Mouse (Mus musculus): Measurements from ENCODE around the gene Abca17. TPM values are rescaled to one million over a fixed set of nuclear protein-coding genes. Genes with fewer than 3 reads are reported as not detected.

The Abca17 gene
- polyA plus RNA-seq, 1 experiment from 2014 or later, result not detected

DNA sequence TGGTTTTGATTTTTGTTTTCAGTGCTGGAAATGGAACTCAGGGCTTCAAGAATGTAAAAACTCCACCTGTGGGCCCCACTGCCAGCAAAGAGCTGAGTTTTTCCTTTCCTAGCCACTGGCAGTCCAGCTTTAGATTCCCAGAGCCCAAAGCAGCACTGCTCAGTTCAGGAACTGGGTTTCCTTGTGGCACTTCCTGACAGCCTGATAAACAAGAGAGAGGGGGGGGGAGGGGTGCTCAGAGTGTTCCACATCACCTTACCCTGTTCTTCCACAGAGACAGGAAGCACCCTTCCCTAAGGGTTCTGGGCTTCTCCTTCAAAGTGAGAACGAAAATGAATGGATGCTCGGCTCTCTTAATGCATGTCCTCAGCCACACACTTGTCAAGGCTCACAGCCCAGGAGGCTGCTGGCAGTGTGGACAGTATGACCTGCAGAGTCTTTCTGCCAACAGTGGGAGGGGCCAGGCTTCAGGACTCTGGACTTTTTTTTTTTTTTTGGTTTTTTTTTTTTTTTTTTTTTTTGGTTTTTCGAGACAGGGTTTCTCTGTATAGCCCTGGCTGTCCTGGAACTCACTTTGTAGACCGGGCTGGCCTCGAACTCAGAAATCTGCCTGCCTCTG lies 24.3 kb upstream of the Abca17 start:
- H3K36me3 ChIP-seq (ENCODE audit: control insufficient read depth, insufficient read depth), result peaks cover 8% of the 10 kb centered on the region
- ATAC-seq (replicated peaks; ENCODE audit: extremely low read depth, insufficient read depth, low FRiP score), result peak; percentile 41; the same call in 1 of the 2 replicates
- no peak overlapping the region for H3K4me3 ChIP-seq (ENCODE audit: low read length)
- no peak overlapping the region for H3K4me2 ChIP-seq (ENCODE audit: low read depth, low read length)
- WGBS, result 72% methylated on average over 4 of the region's 5 CpGs
- H3K9ac ChIP-seq (ENCODE audit: low read length), result no peak overlapping the region
- H3K27me3 ChIP-seq (ENCODE audit: control insufficient read depth, insufficient read depth, low read length), result no peaks in the 10 kb centered on the region
- H3K4me1 ChIP-seq (ENCODE audit: control insufficient read depth, insufficient read depth, low read length), result no peaks in the 10 kb centered on the region; the same call in 1 of the 2 replicates
- no peaks in the 10 kb centered on the region for H3K9me3 ChIP-seq (replicated peaks; ENCODE audit: control insufficient read depth, low read length)
- no peak overlapping the region for H3K27ac ChIP-seq (ENCODE audit: low read length)

DNA sequence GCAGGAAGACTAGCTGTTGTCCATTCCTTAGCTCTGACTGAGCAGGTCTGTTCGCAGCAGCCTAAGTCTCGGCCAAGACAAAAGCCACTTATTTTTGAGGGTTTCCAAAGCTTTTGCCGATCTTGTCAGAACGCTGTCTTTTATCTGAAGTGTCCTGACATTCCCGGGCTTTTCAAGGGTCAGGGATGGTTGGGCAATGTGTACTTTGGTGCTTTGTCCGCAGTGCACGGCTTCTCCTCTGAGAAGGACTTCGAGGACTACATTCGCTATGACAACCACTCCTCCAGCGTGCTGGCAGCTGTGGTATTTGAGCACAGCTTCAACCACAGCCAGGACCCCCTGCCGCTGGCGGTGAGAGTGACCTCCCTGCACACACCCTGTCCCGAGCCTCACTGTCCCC lies 15.0 kb upstream of the Abca17 start:
- no peaks in the 10 kb centered on the region for H3K4me1 ChIP-seq (ENCODE audit: control insufficient read depth, insufficient read depth, low read length)
- no peak overlapping the region for H3K9ac ChIP-seq (ENCODE audit: low read length)
- ATAC-seq (replicated peaks; ENCODE audit: extremely low read depth, insufficient read depth, low FRiP score), result no peak
- H3K9me3 ChIP-seq (replicated peaks; ENCODE audit: control insufficient read depth, low read length), result no peaks in the 10 kb centered on the region
- peaks cover 5% of the 10 kb centered on the region for H3K36me3 ChIP-seq (ENCODE audit: control insufficient read depth, insufficient read depth)
- 46% methylated on average over 13 of the region's 13 CpGs for WGBS
- H3K4me3 ChIP-seq (ENCODE audit: low read length), result no peak overlapping the region
- H3K27ac ChIP-seq (ENCODE audit: low read length), result no peak overlapping the region
- no peaks in the 10 kb centered on the region for H3K27me3 ChIP-seq (ENCODE audit: control insufficient read depth, insufficient read depth, low read length)
- no peak overlapping the region for H3K4me2 ChIP-seq (ENCODE audit: low read depth, low read length)

- H3K4me3 ChIP-seq (ENCODE audit: low read length), result no peak overlapping the region
- no peak overlapping the region for H3K9ac ChIP-seq (ENCODE audit: low read length)
- ATAC-seq (replicated peaks; ENCODE audit: extremely low read depth, insufficient read depth, low FRiP score), result no peak
- H3K27me3 ChIP-seq (ENCODE audit: control insufficient read depth, insufficient read depth, low read length), result no peaks in the 10 kb centered on the region
- 86% methylated on average over 9 of the region's 9 CpGs for WGBS
- no peak overlapping the region for H3K27ac ChIP-seq (ENCODE audit: low read length)
- H3K4me2 ChIP-seq (ENCODE audit: low read depth, low read length), result no peak overlapping the region
- H3K4me1 ChIP-seq (ENCODE audit: control insufficient read depth, insufficient read depth, low read length), result no peaks in the 10 kb centered on the region
- no peaks in the 10 kb centered on the region for H3K9me3 ChIP-seq (replicated peaks; ENCODE audit: control insufficient read depth, low read length)
- H3K36me3 ChIP-seq (ENCODE audit: control insufficient read depth, insufficient read depth), result peaks cover 5% of the 10 kb centered on the region
Measured at GRCm38 (mm10) chr17:24364461-24364860, 13.6 kb upstream of the Abca17 start.

- Histone ChIP-seq H3K4me3 (ENCODE audit: low read length) (no peak overlapping the region), H3K27me3 (ENCODE audit: control insufficient read depth, insufficient read depth, low read length) (no peaks in the 10 kb centered on the region), H3K36me3 (ENCODE audit: control insufficient read depth, insufficient read depth) (peaks cover 2% of the 10 kb centered on the region), H3K27ac (ENCODE audit: low read length) (no peak overlapping the region), H3K4me2 (ENCODE audit: low read depth, low read length) (no peak overlapping the region), H3K4me1 (ENCODE audit: control insufficient read depth, insufficient read depth, low read length) (no peaks in the 10 kb centered on the region), H3K9me3 (replicated peaks; ENCODE audit: control insufficient read depth, low read length) (no peaks in the 10 kb centered on the region), H3K9ac (ENCODE audit: low read length) (no peak overlapping the region)
- no peak for ATAC-seq (replicated peaks; ENCODE audit: extremely low read depth, insufficient read depth, low FRiP score)
- 76% methylated on average over 9 of the region's 9 CpGs for WGBS
Measured at GRCm38 (mm10) chr17:24362527-24362926, 11.7 kb upstream of the Abca17 start.

- no peak overlapping the region for H3K9ac ChIP-seq (ENCODE audit: low read length)
- H3K27ac ChIP-seq (ENCODE audit: low read length), result no peak overlapping the region
- H3K4me2 ChIP-seq (ENCODE audit: low read depth, low read length), result no peak overlapping the region
- no peak overlapping the region for H3K4me3 ChIP-seq (ENCODE audit: low read length)
- H3K9me3 ChIP-seq (replicated peaks; ENCODE audit: control insufficient read depth, low read length), result no peaks in the 10 kb centered on the region
- no peak for ATAC-seq (replicated peaks; ENCODE audit: extremely low read depth, insufficient read depth, low FRiP score)
- H3K36me3 ChIP-seq (ENCODE audit: control insufficient read depth, insufficient read depth), result no peaks in the 10 kb centered on the region
- H3K27me3 ChIP-seq (ENCODE audit: control insufficient read depth, insufficient read depth, low read length), result no peaks in the 10 kb centered on the region
- WGBS, result 76% methylated on average over 5 of the region's 5 CpGs
- no peaks in the 10 kb centered on the region for H3K4me1 ChIP-seq (ENCODE audit: control insufficient read depth, insufficient read depth, low read length)
Measured at GRCm38 (mm10) chr17:24361291-24361690, 10.4 kb upstream of the Abca17 start.

DNA sequence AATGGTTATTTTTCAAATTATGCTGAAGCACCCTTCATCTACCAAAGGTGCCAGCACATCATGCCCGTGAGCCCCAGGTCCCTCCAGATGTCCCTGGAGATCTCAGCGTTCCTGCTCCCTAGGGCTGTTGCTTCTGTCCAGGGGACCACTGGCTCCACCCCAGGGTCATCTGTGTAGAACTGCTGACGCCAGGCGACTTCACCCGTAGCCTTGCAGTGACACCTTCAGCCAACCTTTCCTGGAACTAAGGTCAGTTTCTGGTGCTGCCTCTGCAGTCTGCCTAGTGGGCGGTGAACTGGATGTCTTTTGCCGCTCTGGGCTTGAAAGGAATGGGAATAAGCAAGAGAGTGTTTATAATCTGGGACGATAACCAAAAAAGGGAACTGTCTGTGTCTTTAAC lies 10.0 kb upstream of the Abca17 start:
- Histone ChIP-seq H3K4me2 (ENCODE audit: low read depth, low read length) (no peak overlapping the region), H3K27me3 (ENCODE audit: control insufficient read depth, insufficient read depth, low read length) (no peaks in the 10 kb centered on the region), H3K9me3 (replicated peaks; ENCODE audit: control insufficient read depth, low read length) (no peaks in the 10 kb centered on the region), H3K4me3 (ENCODE audit: low read length) (no peak overlapping the region), H3K27ac (ENCODE audit: low read length) (no peak overlapping the region), H3K9ac (ENCODE audit: low read length) (no peak overlapping the region), H3K36me3 (ENCODE audit: control insufficient read depth, insufficient read depth) (no peaks in the 10 kb centered on the region), H3K4me1 (ENCODE audit: control insufficient read depth, insufficient read depth, low read length) (no peaks in the 10 kb centered on the region)
- WGBS, result 81% methylated on average over 8 of the region's 8 CpGs
- ATAC-seq (replicated peaks; ENCODE audit: extremely low read depth, insufficient read depth, low FRiP score), result no peak

- no peak overlapping the region for H3K9ac ChIP-seq (ENCODE audit: low read length)
- no peak overlapping the region for H3K4me3 ChIP-seq (ENCODE audit: low read length)
- 57% methylated on average over 2 of the region's 2 CpGs for WGBS
- H3K4me1 ChIP-seq (ENCODE audit: control insufficient read depth, insufficient read depth, low read length), result no peaks in the 10 kb centered on the region
- H3K27me3 ChIP-seq (ENCODE audit: control insufficient read depth, insufficient read depth, low read length), result no peaks in the 10 kb centered on the region
- no peaks in the 10 kb centered on the region for H3K36me3 ChIP-seq (ENCODE audit: control insufficient read depth, insufficient read depth)
- H3K4me2 ChIP-seq (ENCODE audit: low read depth, low read length), result no peak overlapping the region
- H3K27ac ChIP-seq (ENCODE audit: low read length), result no peak overlapping the region
- ATAC-seq (replicated peaks; ENCODE audit: extremely low read depth, insufficient read depth, low FRiP score), result no peak
- H3K9me3 ChIP-seq (replicated peaks; ENCODE audit: control insufficient read depth, low read length), result no peaks in the 10 kb centered on the region
Measured at GRCm38 (mm10) chr17:24359903-24360302, 9.0 kb upstream of the Abca17 start.

DNA sequence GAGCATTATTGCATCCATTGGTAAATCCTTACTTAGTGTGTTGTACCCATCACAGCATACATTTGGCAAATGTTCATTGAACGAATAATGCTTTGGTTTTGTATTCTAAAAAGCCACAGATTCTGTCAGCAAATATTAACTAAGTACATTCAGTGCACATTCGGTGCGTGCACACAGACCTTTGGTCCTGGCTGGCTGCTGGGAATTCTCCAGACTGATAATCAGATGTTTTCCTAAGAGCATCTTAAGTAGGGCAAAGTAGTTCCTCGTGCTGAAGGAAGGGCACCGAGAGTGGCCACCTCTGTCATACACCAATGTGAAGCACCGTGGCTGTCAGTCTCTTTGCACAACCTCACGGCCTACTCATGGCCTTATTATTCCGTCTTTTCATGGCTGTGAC lies 8.1 kb upstream of the Abca17 start:
- no peaks in the 10 kb centered on the region for H3K4me1 ChIP-seq (ENCODE audit: control insufficient read depth, insufficient read depth, low read length)
- H3K27me3 ChIP-seq (ENCODE audit: control insufficient read depth, insufficient read depth, low read length), result no peaks in the 10 kb centered on the region
- no peaks in the 10 kb centered on the region for H3K9me3 ChIP-seq (replicated peaks; ENCODE audit: control insufficient read depth, low read length)
- no peak overlapping the region for H3K9ac ChIP-seq (ENCODE audit: low read length)
- no peak overlapping the region for H3K4me3 ChIP-seq (ENCODE audit: low read length)
- H3K27ac ChIP-seq (ENCODE audit: low read length), result no peak overlapping the region
- no peak for ATAC-seq (replicated peaks; ENCODE audit: extremely low read depth, insufficient read depth, low FRiP score)
- no peaks in the 10 kb centered on the region for H3K36me3 ChIP-seq (ENCODE audit: control insufficient read depth, insufficient read depth)
- 65% methylated on average over 8 of the region's 8 CpGs for WGBS
- no peak overlapping the region for H3K4me2 ChIP-seq (ENCODE audit: low read depth, low read length)

DNA sequence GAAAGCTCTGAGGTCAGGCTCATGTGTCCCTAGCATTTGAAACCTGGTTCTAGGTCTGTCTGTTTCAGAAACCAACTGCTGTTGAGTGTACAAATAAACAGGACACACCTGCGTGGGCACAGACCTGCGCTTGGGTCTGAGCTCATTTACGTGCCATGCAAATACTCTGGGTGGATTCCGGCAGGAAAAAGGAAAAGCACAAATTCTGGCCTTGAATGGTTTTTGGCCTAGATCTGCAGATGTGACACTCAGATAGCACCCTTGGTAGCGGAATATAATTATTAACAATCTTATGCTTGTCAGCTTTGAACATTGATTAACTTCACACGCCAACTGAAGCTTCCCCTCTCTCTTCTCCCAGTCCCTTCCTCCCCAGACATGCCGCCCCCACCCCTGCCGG lies 4.4 kb upstream of the Abca17 start:
- no peak overlapping the region for H3K4me2 ChIP-seq (ENCODE audit: low read depth, low read length)
- peaks cover 4% of the 10 kb centered on the region for H3K27me3 ChIP-seq (ENCODE audit: control insufficient read depth, insufficient read depth, low read length)
- no peak overlapping the region for H3K27ac ChIP-seq (ENCODE audit: low read length)
- 84% methylated on average over 8 of the region's 8 CpGs for WGBS
- no peak for ATAC-seq (replicated peaks; ENCODE audit: extremely low read depth, insufficient read depth, low FRiP score)
- peaks cover 5% of the 10 kb centered on the region for H3K4me1 ChIP-seq (ENCODE audit: control insufficient read depth, insufficient read depth, low read length)
- H3K9ac ChIP-seq (ENCODE audit: low read length), result no peak overlapping the region
- no peaks in the 10 kb centered on the region for H3K36me3 ChIP-seq (ENCODE audit: control insufficient read depth, insufficient read depth)
- no peak overlapping the region for H3K4me3 ChIP-seq (ENCODE audit: low read length)
- no peaks in the 10 kb centered on the region for H3K9me3 ChIP-seq (replicated peaks; ENCODE audit: control insufficient read depth, low read length)

All from heart, embryonic 16.5 days (tissue).